ENCODE assay signal across 24 mouse cellular contexts in genomic region chr15:96746986-96747385, GRCm38 (mm10). TPM values are rescaled to one million over a fixed set of nuclear protein-coding genes. Genes with fewer than 3 reads are reported as not detected.
DNase-seq lines count a peak whose midpoint lies in the region; ATAC-seq lines count a peak whose summit lies in the region.
"Had no signal": no experiment of that assay in that cellular context is flagged by ENCODE, and none has a peak within 500 bp of the region (broad histone marks: within the 10 kb centered on the region; RNA-seq: fewer than 3 reads in every experiment).

No protein-coding gene starts in this region.

- no peak for ATAC-seq in heart, embryonic 12.5 days (ENCODE audit: insufficient number of reproducible peaks, low FRiP score)
- ATAC-seq in heart, embryonic 16.5 days (replicated peaks; ENCODE audit: extremely low read depth, insufficient read depth, low FRiP score): no peak
- ATAC-seq: CD4-positive, CD25-positive, alpha-beta regulatory T cell, adult 4 months; forebrain, embryonic 15.5 days; intestine, postnatal 0 days had no signal

- 0 out of 2 replicates have a peak overlapping the region, but pooled peaks have one; percentile 5 for H3K27ac ChIP-seq in heart, embryonic 12.5 days (ENCODE audit: poor library complexity, severe bottlenecking)
- peak overlapping the region; percentile 77 for H3K27ac ChIP-seq in heart, embryonic 16.5 days (ENCODE audit: low read length)
- H3K27ac ChIP-seq: embryonic facial prominence, embryonic 10.5 days; embryonic facial prominence, embryonic 13.5 days; forebrain, embryonic 12.5 days; forebrain, embryonic 15.5 days; hindbrain, embryonic 12.5 days; hindbrain, embryonic 15.5 days had no signal

- no peak for DNase-seq in heart, adult 18-20 months
- DNase-seq in heart, postnatal 25 days (ENCODE audit: low spot score): no peak
- peak; percentile 68 for DNase-seq in adipocyte (ENCODE audit: low spot score)
- no peak for DNase-seq in left cerebral cortex, postnatal 36 days (ENCODE audit: low spot score in 2 of 2)
- DNase-seq: adrenal gland, adult 8-10 months; adrenal gland, postnatal 25 days; cerebellum, adult 11-12 months; cerebellum, adult 8-10 months; cerebellum, postnatal 10 days; cerebellum, postnatal 36 days; embryo, embryonic 11 days; gastrocnemius, postnatal 25 days; kidney, adult 2 months had no signal

- no peaks in the 10 kb centered on the region for H3K9me3 ChIP-seq in heart, embryonic 12.5 days (replicated peaks)
- H3K9me3 ChIP-seq in heart, embryonic 16.5 days (replicated peaks; ENCODE audit: control insufficient read depth, low read length): no peaks in the 10 kb centered on the region
- H3K9me3 ChIP-seq: embryonic facial prominence, embryonic 10.5 days; embryonic facial prominence, embryonic 13.5 days; forebrain, embryonic 12.5 days; forebrain, embryonic 15.5 days; hindbrain, embryonic 12.5 days; hindbrain, embryonic 15.5 days had no signal

- H3K4me3 ChIP-seq in heart, embryonic 12.5 days: no peak overlapping the region
- no peak overlapping the region for H3K4me3 ChIP-seq in heart, embryonic 16.5 days (ENCODE audit: low read length)
- H3K4me3 ChIP-seq: embryonic facial prominence, embryonic 10.5 days; embryonic facial prominence, embryonic 13.5 days; erythroblast, embryonic 14.5 days; forebrain, embryonic 12.5 days; forebrain, embryonic 15.5 days; hindbrain, embryonic 12.5 days; hindbrain, embryonic 15.5 days had no signal

- H3K9ac ChIP-seq in heart, embryonic 12.5 days: no peak overlapping the region
- H3K9ac ChIP-seq in heart, embryonic 16.5 days (ENCODE audit: low read length): no peak overlapping the region
- H3K9ac ChIP-seq: embryonic facial prominence, embryonic 13.5 days; forebrain, embryonic 12.5 days; forebrain, embryonic 15.5 days; hindbrain, embryonic 12.5 days; hindbrain, embryonic 15.5 days had no signal

- H3K4me2 ChIP-seq in heart, embryonic 12.5 days: no peak overlapping the region
- no peak overlapping the region for H3K4me2 ChIP-seq in heart, embryonic 16.5 days (ENCODE audit: low read depth, low read length)
- H3K4me2 ChIP-seq: embryonic facial prominence, embryonic 13.5 days; forebrain, embryonic 12.5 days; forebrain, embryonic 15.5 days; hindbrain, embryonic 12.5 days; hindbrain, embryonic 15.5 days had no signal

- H3K27me3 ChIP-seq in heart, embryonic 12.5 days (replicated peaks): no peaks in the 10 kb centered on the region
- no peaks in the 10 kb centered on the region for H3K27me3 ChIP-seq in heart, embryonic 16.5 days (ENCODE audit: control insufficient read depth, insufficient read depth, low read length)
- H3K27me3 ChIP-seq: embryonic facial prominence, embryonic 13.5 days; forebrain, embryonic 12.5 days; forebrain, embryonic 15.5 days; hindbrain, embryonic 12.5 days; hindbrain, embryonic 15.5 days had no signal

- H3K36me3 ChIP-seq in heart, embryonic 12.5 days: no peaks in the 10 kb centered on the region
- no peaks in the 10 kb centered on the region for H3K36me3 ChIP-seq in heart, embryonic 16.5 days (ENCODE audit: control insufficient read depth, insufficient read depth)
- H3K36me3 ChIP-seq: embryonic facial prominence, embryonic 10.5 days; embryonic facial prominence, embryonic 13.5 days; forebrain, embryonic 12.5 days; forebrain, embryonic 15.5 days; hindbrain, embryonic 12.5 days; hindbrain, embryonic 15.5 days had no signal

- peaks cover 58% of the 10 kb centered on the region for H3K4me1 ChIP-seq in heart, embryonic 12.5 days (replicated peaks)
- H3K4me1 ChIP-seq in heart, embryonic 16.5 days (ENCODE audit: control insufficient read depth, insufficient read depth, low read length): peaks cover 42% of the 10 kb centered on the region
- H3K4me1 ChIP-seq: forebrain, embryonic 15.5 days; hindbrain, embryonic 12.5 days; hindbrain, embryonic 15.5 days had no signal

- intact Hi-C loops in heart, postnatal 25 days (cut with DNase I): no loop called here
- intact Hi-C loops in left cerebral cortex, postnatal 36 days (cut with DNase I): no loop called here

- WGBS in heart, embryonic 12.5 days: 74% methylated on average over 6 of the region's 6 CpGs
- WGBS in heart, embryonic 16.5 days: 78% methylated on average over 6 of the region's 6 CpGs

RNA-seq across cellular contexts. Expression of gene Slc38a2, which starts 47.5 kb away (rescaled TPM):
- 154 and 161 TPM in 2 replicates for polyA plus RNA-seq in heart, embryonic 12.5 days (2016; fragmentation: Nextera tagmentation; extraction: Ambion mirVana)
- total RNA-seq in heart, adult 18-20 months (2021): 100 to 1,000 TPM; 194 to 206 TPM
- 178 and 190 TPM in 2 replicates for polyA plus RNA-seq in heart, embryonic 16.5 days (2015; fragmentation: Nextera tagmentation; extraction: Ambion mirVana)
- total RNA-seq in heart, postnatal 25 days (2021): 100 to 1,000 TPM; 230 to 253 TPM
- 10 to 100 TPM; 76.0 to 96.7 TPM for total RNA-seq in left cerebral cortex, postnatal 36 days (2021)
